Mouse (Mus musculus) right cerebral cortex, postnatal 36 days (tissue): ENCODE measurements around the gene 4930402H24Rik.

Experiments
- DNase-seq, 2 experiments: peaks; one replicate each; pipeline ENCODE4 v3.0.0; 2022; ENCODE audit warnings: low spot score in 2 of 2, mixed read lengths in 1 of 2

The 4930402H24Rik gene

GRCm38 (mm10) chr2:130813729-130814128 lies 92.5 kb downstream of the 4930402H24Rik start:
- no peak for DNase-seq

- DNase-seq: no peak
Observed at GRCm38 (mm10) chr2:130812487-130812886, 93.7 kb downstream of the 4930402H24Rik start.

- DNase-seq: no peak
Observed at GRCm38 (mm10) chr2:130805146-130805545, 101.1 kb downstream of the 4930402H24Rik start.

GRCm38 (mm10) chr2:130803706-130804105 lies 102.5 kb downstream of the 4930402H24Rik start:
- no peak for DNase-seq

- DNase-seq: no peak
Observed at GRCm38 (mm10) chr2:130795731-130796130, 110.5 kb downstream of the 4930402H24Rik start.

- DNase-seq: no peak
Observed at GRCm38 (mm10) chr2:130791722-130792121, 114.5 kb downstream of the 4930402H24Rik start.

GRCm38 (mm10) chr2:130789642-130790041 lies 116.6 kb downstream of the 4930402H24Rik start:
- DNase-seq: no peak

GRCm38 (mm10) chr2:130789039-130789438 lies 117.2 kb downstream of the 4930402H24Rik start:
- DNase-seq: peak in 1 of 2 experiments; percentile 69

GRCm38 (mm10) chr2:130784939-130785338 lies 121.3 kb downstream of the 4930402H24Rik start:
- no peak for DNase-seq

GRCm38 (mm10) chr2:130780615-130781303 lies 125.4 kb downstream of the 4930402H24Rik start:
- no peak for DNase-seq

- DNase-seq: no peak
Observed at GRCm38 (mm10) chr2:130779935-130780334, 126.3 kb downstream of the 4930402H24Rik start.

GRCm38 (mm10) chr2:130776610-130777009 lies 129.6 kb downstream of the 4930402H24Rik start:
- DNase-seq: no peak

GRCm38 (mm10) chr2:130767483-130767882 lies 138.7 kb downstream of the 4930402H24Rik start:
- no peak for DNase-seq

- DNase-seq: no peak
Observed at GRCm38 (mm10) chr2:130765396-130765795, 140.8 kb downstream of the 4930402H24Rik start.

GRCm38 (mm10) chr2:130760876-130761275 lies 145.3 kb downstream of the 4930402H24Rik start:
- DNase-seq: no peak

- no peak for DNase-seq
Observed at GRCm38 (mm10) chr2:130755061-130755607, 151.1 kb downstream of the 4930402H24Rik start.

GRCm38 (mm10) chr2:130754596-130754995 lies 151.6 kb downstream of the 4930402H24Rik start:
- no peak for DNase-seq

- no peak for DNase-seq
Observed at GRCm38 (mm10) chr2:130750449-130750848, 155.8 kb downstream of the 4930402H24Rik start.

GRCm38 (mm10) chr2:130749708-130750107 lies 156.5 kb downstream of the 4930402H24Rik start:
- DNase-seq: no peak

- no peak for DNase-seq
Observed at GRCm38 (mm10) chr2:130743576-130743975, 162.6 kb downstream of the 4930402H24Rik start.

- DNase-seq: no peak
Observed at GRCm38 (mm10) chr2:130740096-130740495, 166.1 kb downstream of the 4930402H24Rik start.

GRCm38 (mm10) chr2:130738019-130738418 lies 168.2 kb downstream of the 4930402H24Rik start:
- DNase-seq: peak; percentile 50 to 63

- DNase-seq: no peak
Observed at GRCm38 (mm10) chr2:130735281-130735680, 170.9 kb downstream of the 4930402H24Rik start.
